Mouse (Mus musculus): ENCODE measurements at regions not wholly inside any gene's neighbourhood (a gene's known extent, or its start where the extent isn't known, plus 50 kb on each side); places are given as distances from the start of the nearest gene placed in this dataset.

GRCm38 (mm10) chrX:19201383-19201782 is 279.7 kb downstream of the Tex13c3 start:
- no peak for DNase-seq (ENCODE audit: extremely low spot score in 1 of 2, low spot score in 1 of 2)

GRCm38 (mm10) chrX:19199531-19199930 is 281.6 kb downstream of the Tex13c3 start:
- DNase-seq (ENCODE audit: extremely low spot score in 1 of 2, low spot score in 1 of 2) = no peak

- DNase-seq (ENCODE audit: extremely low spot score in 1 of 2, low spot score in 1 of 2) = no peak
Measured at GRCm38 (mm10) chrX:19168983-19169382, 312.1 kb downstream of the Tex13c3 start.

GRCm38 (mm10) chrX:19168546-19168945 is 312.6 kb downstream of the Tex13c3 start:
- DNase-seq (ENCODE audit: extremely low spot score in 1 of 2, low spot score in 1 of 2) = no peak

GRCm38 (mm10) chrX:19168111-19168510 is 313.0 kb downstream of the Tex13c3 start:
- DNase-seq (ENCODE audit: extremely low spot score in 1 of 2, low spot score in 1 of 2) = no peak

GRCm38 (mm10) chrX:19167121-19167853 is 313.8 kb downstream of the Tex13c3 start:
- no peak for DNase-seq (ENCODE audit: extremely low spot score in 1 of 2, low spot score in 1 of 2)

- no peak for DNase-seq (ENCODE audit: extremely low spot score in 1 of 2, low spot score in 1 of 2)
Measured at GRCm38 (mm10) chrX:19165891-19166644, 315.1 kb downstream of the Tex13c3 start.

- no peak for DNase-seq (ENCODE audit: extremely low spot score in 1 of 2, low spot score in 1 of 2)
Measured at GRCm38 (mm10) chrX:19164151-19164550, 317.0 kb downstream of the Tex13c3 start.

GRCm38 (mm10) chrX:19162958-19163357 is 318.2 kb downstream of the Tex13c3 start:
- no peak for DNase-seq (ENCODE audit: extremely low spot score in 1 of 2, low spot score in 1 of 2)

GRCm38 (mm10) chrX:19162351-19162750 is 318.8 kb downstream of the Tex13c3 start:
- DNase-seq (ENCODE audit: extremely low spot score in 1 of 2, low spot score in 1 of 2) = no peak

GRCm38 (mm10) chrX:19160275-19160930 is 320.7 kb downstream of the Tex13c3 start:
- no peak for DNase-seq (ENCODE audit: extremely low spot score in 1 of 2, low spot score in 1 of 2)

GRCm38 (mm10) chrX:19157464-19158203 is 323.5 kb downstream of the Tex13c3 start:
- no peak for DNase-seq (ENCODE audit: extremely low spot score in 1 of 2, low spot score in 1 of 2)

GRCm38 (mm10) chrX:19153619-19154018 is 327.5 kb downstream of the Tex13c3 start:
- no peak for DNase-seq (ENCODE audit: extremely low spot score in 1 of 2, low spot score in 1 of 2)

GRCm38 (mm10) chrX:19152170-19152861 is 328.8 kb downstream of the Tex13c3 start:
- no peak for DNase-seq (ENCODE audit: extremely low spot score in 1 of 2, low spot score in 1 of 2)

- DNase-seq (ENCODE audit: extremely low spot score in 1 of 2, low spot score in 1 of 2) = no peak
Measured at GRCm38 (mm10) chrX:19150606-19151005, 330.5 kb downstream of the Tex13c3 start.

GRCm38 (mm10) chrX:19148672-19149071 is 332.4 kb downstream of the Tex13c3 start:
- DNase-seq (ENCODE audit: extremely low spot score in 1 of 2, low spot score in 1 of 2) = no peak

GRCm38 (mm10) chrX:19148251-19148650 is 332.9 kb downstream of the Tex13c3 start:
- no peak for DNase-seq (ENCODE audit: extremely low spot score in 1 of 2, low spot score in 1 of 2)

- DNase-seq (ENCODE audit: extremely low spot score in 1 of 2, low spot score in 1 of 2) = no peak
Measured at GRCm38 (mm10) chrX:19112753-19113152, 368.4 kb downstream of the Tex13c3 start.

GRCm38 (mm10) chrX:19102911-19103310 is 378.2 kb downstream of the Tex13c3 start:
- no peak for DNase-seq (ENCODE audit: extremely low spot score in 1 of 2, low spot score in 1 of 2)

GRCm38 (mm10) chrX:19095960-19096359 is 385.2 kb downstream of the Tex13c3 start:
- no peak for DNase-seq (ENCODE audit: extremely low spot score in 1 of 2, low spot score in 1 of 2)
